Mouse (Mus musculus) stomach, postnatal 0 days (tissue): Measurements from ENCODE around the gene Acp2. TPM values are rescaled to one million over a fixed set of nuclear protein-coding genes. Genes with fewer than 3 reads are reported as not detected.

Experiments
- ATAC-seq: fragments of 200-750 bp; cut with Nextera tagmentation; 2 replicates; pipeline ENCODE4 v1.8.0; 2017; ENCODE audit not compliant: low FRiP score, low TSS enrichment
- DNase-seq: peaks from one replicate; pipeline ENCODE4 v3.0.0-alpha.2; 2016; ENCODE audit warnings: low spot score
- H3K27ac ChIP-seq: fragments of 300-500 bp; sonication (generic); replicated peaks from 2 replicates; pipeline ENCODE4 v1.5.1; 2014; ENCODE audit warnings: mild to moderate bottlenecking, control low read depth
- H3K27me3 ChIP-seq: fragments of 300-500 bp; sonication (generic); 2 replicates; pipeline ENCODE4 v1.6.1; 2014; ENCODE audit warnings: low read length; ENCODE audit not compliant: control insufficient read depth, insufficient read depth
- H3K36me3 ChIP-seq: fragments of 300-500 bp; sonication (generic); 2 replicates; pipeline ENCODE4 v1.6.1; 2014; ENCODE audit warnings: low read length, mixed read lengths; ENCODE audit not compliant: control insufficient read depth, insufficient read depth
- H3K4me1 ChIP-seq: fragments of 300-500 bp; sonication (generic); replicated peaks from 2 replicates; pipeline ENCODE4 v1.6.1; 2014; ENCODE audit warnings: antibody characterized with exemption; ENCODE audit not compliant: control insufficient read depth, insufficient read depth
- H3K4me2 ChIP-seq: fragments of 300-500 bp; sonication (generic); replicated peaks from 2 replicates; pipeline ENCODE4 v1.6.1; 2014; ENCODE audit warnings: low read depth, mild to moderate bottlenecking, control low read depth, moderate library complexity
- H3K4me3 ChIP-seq: fragments of 300-500 bp; sonication (generic); 2 replicates; pipeline ENCODE4 v1.5.1; 2014; ENCODE audit warnings: low read depth, low read length, control low read depth
- H3K9ac ChIP-seq: fragments of 300-500 bp; sonication (generic); 2 replicates; pipeline ENCODE4 v1.6.1; 2014; ENCODE audit warnings: mild to moderate bottlenecking, low read length, control low read depth, mixed read lengths
- H3K9me3 ChIP-seq: fragments of 300-500 bp; sonication (generic); 2 replicates; pipeline ENCODE4 v1.6.1; 2016; ENCODE audit warnings: low read length; ENCODE audit not compliant: control insufficient read depth
- CTCF ChIP-seq: IDR thresholded peaks from 2 replicates; pipeline ENCODE4 v1.5.1; 2016; ENCODE audit warnings: antibody characterized with exemption, low read depth, mild to moderate bottlenecking, moderate library complexity
- EP300 ChIP-seq: optimal IDR thresholded peaks from 2 replicates; pipeline ENCODE3; 2016; ENCODE audit warnings: antibody characterized with exemption
- WGBS: fragments of 180-500 bp; shearing (Covaris S2); extraction: QIAGEN DNeasy Blood & Tissue Kit; methylation state at CpG from one replicate; pipeline ENCODE4 v1.1.7; 2014; 5-methylcytosine and 5-hydroxymethylcytosine counted together
- polyA plus RNA-seq: library from polyadenylated mRNA; unstranded; fragments of >200 nt; fragmentation: Nextera tagmentation; extraction: Ambion mirVana; gene quantifications from 2 replicates; pipeline ENCODE4 v1.2.1, GENCODE M21; 2015

The Acp2 gene
- polyA plus RNA-seq, 1 experiment from 2014 or later = 11.6 TPM

DNA sequence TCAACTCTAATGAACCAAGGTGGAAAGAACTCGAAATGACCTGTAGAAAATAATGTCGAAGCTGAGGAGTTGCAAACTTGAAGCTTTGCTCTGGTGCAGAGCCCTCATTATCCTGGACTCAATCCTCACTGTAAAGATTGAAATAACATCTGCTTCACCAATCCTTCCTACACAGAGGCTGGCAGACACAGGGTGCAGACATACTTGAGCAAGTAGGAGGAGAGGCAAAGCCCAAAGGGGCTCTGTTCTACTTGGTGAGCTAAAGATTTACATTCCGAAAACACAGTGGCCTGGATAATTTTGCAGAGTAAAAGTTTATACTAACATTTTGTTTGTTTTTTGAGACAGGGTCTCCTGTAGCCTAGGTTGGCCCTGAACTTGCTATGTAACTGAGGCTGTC is 3.8 kb upstream of the Acp2 start:
- no peaks in the 10 kb centered on the region for H3K36me3 ChIP-seq

DNA sequence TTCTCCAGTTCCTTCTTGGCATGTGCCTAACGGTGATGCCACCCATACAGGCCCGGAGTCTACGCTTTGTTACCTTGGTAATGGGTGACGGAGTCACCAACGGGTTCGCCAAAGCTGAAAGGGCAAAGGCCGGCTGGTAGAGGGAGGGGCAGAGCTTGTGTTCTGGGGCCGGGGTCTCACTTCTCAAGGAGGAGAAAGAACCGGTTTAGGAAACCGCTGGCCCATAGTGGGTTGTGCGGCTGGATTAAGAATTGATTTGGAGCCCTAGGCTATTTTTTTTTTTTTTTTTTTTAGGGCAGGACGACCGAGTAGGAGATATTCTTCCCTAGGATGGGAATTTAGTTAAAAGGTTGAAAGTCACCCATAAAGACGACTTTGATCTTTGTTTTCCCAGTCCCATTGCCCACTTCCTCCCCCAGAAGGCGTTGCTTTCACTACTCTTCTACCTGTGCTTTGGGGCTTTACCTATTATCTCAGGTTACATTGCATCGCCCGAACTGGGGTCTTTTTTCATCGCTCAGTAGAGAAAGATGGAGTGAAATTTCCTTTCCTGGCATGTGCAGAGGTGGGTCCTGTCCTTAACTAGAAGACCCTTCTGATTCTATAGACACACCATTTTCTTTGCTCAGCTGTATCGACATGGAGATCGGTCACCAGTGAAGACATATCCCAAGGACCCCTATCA is 429 bp downstream of the Acp2 start:
- Histone ChIP-seq H3K27ac (peak overlapping the region; percentile 96), H3K4me1 (peaks cover 2% of the 10 kb centered on the region; the same call in 1 of the 2 replicates), H3K36me3 (peaks cover 12% of the 10 kb centered on the region), H3K27me3 (no peaks in the 10 kb centered on the region), H3K4me3 (peak overlapping the region; percentile 66), H3K9me3 (no peaks in the 10 kb centered on the region), H3K9ac (peak overlapping the region; percentile 73), H3K4me2 (peak overlapping the region; percentile 84)
- no peak for TF ChIP-seq EP300
- TF ChIP-seq CTCF = no peak
- ATAC-seq = no peak
- WGBS = 11% methylated on average over 20 of the region's 20 CpGs
- DNase-seq = no peak

More for the DNA sequence above, 3.8 kb upstream of the Acp2 start:
- no peak overlapping the region for H3K4me2 ChIP-seq
- no peaks in the 10 kb centered on the region for H3K9me3 ChIP-seq
- no peak for ATAC-seq
- no peak overlapping the region for H3K27ac ChIP-seq
- H3K9ac ChIP-seq = no peak overlapping the region
- peaks cover 2% of the 10 kb centered on the region; the same call in 1 of the 2 replicates for H3K4me1 ChIP-seq
- no peak overlapping the region for H3K4me3 ChIP-seq
- TF ChIP-seq EP300 = no peak
- no peak for TF ChIP-seq CTCF
- H3K27me3 ChIP-seq = no peaks in the 10 kb centered on the region
- no peak for DNase-seq
- 72% methylated on average over 3 of the region's 3 CpGs for WGBS

DNA sequence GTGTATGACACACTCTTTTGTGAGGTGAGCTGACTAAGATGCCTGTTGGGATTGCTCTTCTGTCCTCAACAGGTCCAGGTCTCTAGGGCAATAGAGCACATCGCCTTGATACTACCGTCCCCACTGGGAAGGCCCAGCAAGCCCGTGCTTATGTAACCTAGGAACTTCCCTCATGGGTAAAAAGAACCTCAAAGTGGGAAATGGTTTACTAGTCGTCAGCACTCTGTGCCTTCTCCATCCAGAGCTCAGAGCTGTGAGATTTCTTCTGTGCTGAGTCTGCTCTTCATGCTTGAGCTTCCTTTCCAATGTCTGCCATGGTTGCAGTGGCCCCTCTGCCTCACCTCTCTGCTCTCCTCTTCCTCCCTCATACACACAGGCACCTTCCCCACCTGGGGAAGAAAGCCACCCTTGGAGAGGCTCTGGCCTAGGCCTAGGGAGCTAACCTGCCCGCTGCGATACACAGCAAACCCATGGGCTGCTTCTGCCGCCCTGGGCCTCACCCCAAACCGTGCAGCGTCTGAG is 3.6 kb downstream of the Acp2 start:
- no peak overlapping the region for H3K9ac ChIP-seq
- H3K9me3 ChIP-seq = no peaks in the 10 kb centered on the region
- no peak for DNase-seq
- H3K27me3 ChIP-seq = no peaks in the 10 kb centered on the region
- H3K27ac ChIP-seq = no peak overlapping the region; the same call in 1 of the 2 replicates
- 87% methylated on average over 9 of the region's 9 CpGs for WGBS
- H3K4me3 ChIP-seq = no peak overlapping the region
- H3K4me2 ChIP-seq = no peak overlapping the region
- no peak for ATAC-seq
- TF ChIP-seq EP300 (no peak), CTCF (no peak)
- peaks cover 2% of the 10 kb centered on the region; the same call in 1 of the 2 replicates for H3K4me1 ChIP-seq
- H3K36me3 ChIP-seq = peaks cover 26% of the 10 kb centered on the region

GRCm38 (mm10) chr2:91213311-91213710 is 10.6 kb downstream of the Acp2 start:
- DNase-seq = no peak
- Histone ChIP-seq H3K9ac (no peak overlapping the region), H3K4me2 (no peak overlapping the region), H3K27me3 (no peaks in the 10 kb centered on the region), H3K36me3 (peaks cover 19% of the 10 kb centered on the region; the same call in 1 of the 2 replicates), H3K27ac (no peak overlapping the region), H3K9me3 (no peaks in the 10 kb centered on the region), H3K4me3 (no peak overlapping the region), H3K4me1 (no peaks in the 10 kb centered on the region)
- TF ChIP-seq EP300 (no peak), CTCF (peak; percentile 40)
- no peak for ATAC-seq

GRCm38 (mm10) chr2:91217032-91217431 is 14.3 kb downstream of the Acp2 start:
- no peaks in the 10 kb centered on the region for H3K27me3 ChIP-seq
- no peak overlapping the region for H3K9ac ChIP-seq
- H3K36me3 ChIP-seq = peaks cover 2% of the 10 kb centered on the region; the same call in 1 of the 2 replicates
- DNase-seq (peak; percentile 23), ATAC-seq (no peak)
- no peaks in the 10 kb centered on the region for H3K9me3 ChIP-seq
- no peak overlapping the region for H3K4me3 ChIP-seq
- WGBS = 55% methylated on average over 4 of the region's 4 CpGs
- H3K4me2 ChIP-seq = no peak overlapping the region
- no peak overlapping the region for H3K27ac ChIP-seq
- no peaks in the 10 kb centered on the region for H3K4me1 ChIP-seq
- TF ChIP-seq CTCF (no peak), EP300 (no peak)

- DNase-seq = no peak
These were observed 17.8 kb downstream of the Acp2 start for GRCm38 (mm10) chr2:91220501-91220900.

More at GRCm38 (mm10) chr2:91220501-91220900, 17.8 kb downstream of the Acp2 start:
- no peaks in the 10 kb centered on the region for H3K9me3 ChIP-seq
- no peaks in the 10 kb centered on the region for H3K4me1 ChIP-seq
- TF ChIP-seq EP300 (no peak), CTCF (no peak)
- no peak overlapping the region for H3K9ac ChIP-seq
- H3K27me3 ChIP-seq = no peaks in the 10 kb centered on the region
- H3K27ac ChIP-seq = no peak overlapping the region
- H3K4me2 ChIP-seq = no peak overlapping the region
- no peaks in the 10 kb centered on the region for H3K36me3 ChIP-seq
- 87% methylated on average over 3 of the region's 3 CpGs for WGBS
- no peak for ATAC-seq
- H3K4me3 ChIP-seq = no peak overlapping the region
